Mouse (Mus musculus): ENCODE measurements around the gene Tex44. TPM values are rescaled to one million over a fixed set of nuclear protein-coding genes. Genes with fewer than 3 reads are reported as not detected.

Tex44 gene
- not detected in 2 replicates for total RNA-seq (2014; rRNA removed)
- not detected in 2 replicates for polyA plus RNA-seq (2015; fragmentation: Nextera tagmentation; extraction: Ambion mirVana)

DNA sequence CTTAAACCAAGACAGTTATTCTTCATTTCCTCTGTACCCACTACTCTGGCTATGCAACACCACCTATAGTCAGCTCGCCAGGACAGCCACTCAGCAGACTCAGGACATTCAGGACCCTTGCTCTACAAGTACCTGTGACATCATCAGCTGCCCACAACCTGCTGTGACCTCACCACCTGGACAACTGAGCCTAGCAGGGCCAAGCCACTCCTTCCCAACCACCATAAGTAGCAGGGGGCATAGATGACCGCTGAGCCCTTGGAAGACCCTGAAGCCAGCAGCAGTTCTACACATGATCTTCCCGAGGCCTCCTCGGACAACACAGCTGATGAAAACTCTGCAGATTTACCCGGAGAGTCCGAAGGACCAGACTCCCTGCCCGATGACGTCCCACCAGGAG lies at the start of gene Tex44, which contains the start of gene Nmur1:
TSS of gene Tex44 (plus strand) at position 202 of the 400 bp plus-strand sequence.
TSS of gene Nmur1 (minus strand) at position 101 of the 400 bp plus-strand sequence.
- H3K4me1 ChIP-seq (ENCODE audit: insufficient read depth, low read length), result peaks cover 5% of the 10 kb centered on the region
- H3K36me3 ChIP-seq (ENCODE audit: insufficient read depth, low read length), result no peaks in the 10 kb centered on the region
- H3K27ac ChIP-seq, result peak within 1 kb of the TSS; percentile 48; the same call in 1 of the 2 replicates
- TF ChIP-seq CTCF (IDR thresholded peaks at IDR 0.05; ENCODE audit: low read depth), result no peak
- 93% methylated on average over 8 of the region's 8 CpGs for WGBS
- DNase-seq (ENCODE audit: low spot score) (no peak), ATAC-seq (no peak)
- H3K9ac ChIP-seq (replicated peaks; ENCODE audit: low read length), result no peak within 1 kb of the TSS
- H3K27me3 ChIP-seq (ENCODE audit: insufficient read depth, low read length), result no peaks in the 10 kb centered on the region
- H3K9me3 ChIP-seq (ENCODE audit: low read length), result no peaks in the 10 kb centered on the region
- H3K4me3 ChIP-seq (ENCODE audit: low read length), result no peak within 1 kb of the TSS
- no peak within 1 kb of the TSS for H3K4me2 ChIP-seq (ENCODE audit: low read depth, low read length)

DNA sequence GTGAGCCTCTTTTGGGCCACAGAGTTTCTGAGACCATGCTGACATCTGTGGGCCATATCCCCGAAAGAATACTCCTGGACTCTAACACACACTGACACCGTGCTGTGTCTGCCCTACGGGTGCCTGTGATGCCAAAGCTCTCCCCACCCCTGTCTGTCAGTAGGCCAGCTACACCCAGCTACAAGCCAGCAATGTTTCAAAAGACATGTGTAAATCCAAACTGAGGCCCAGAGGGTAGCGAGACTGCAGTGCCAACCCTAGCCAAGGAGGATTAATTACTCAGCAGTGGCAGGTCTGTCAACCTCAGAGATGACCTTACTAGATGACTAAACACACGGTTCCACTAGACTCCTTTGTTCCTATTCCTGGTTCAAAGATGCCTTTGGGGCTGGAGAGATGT lies 49.8 kb upstream of the Tex44 start:
- Histone ChIP-seq H3K9ac (replicated peaks; ENCODE audit: low read length) (no peak overlapping the region), H3K9me3 (ENCODE audit: low read length) (no peaks in the 10 kb centered on the region), H3K4me3 (ENCODE audit: low read length) (no peak overlapping the region), H3K36me3 (ENCODE audit: insufficient read depth, low read length) (no peaks in the 10 kb centered on the region), H3K4me2 (ENCODE audit: low read depth, low read length) (no peak overlapping the region), H3K27me3 (ENCODE audit: insufficient read depth, low read length) (no peaks in the 10 kb centered on the region), H3K27ac (no peak overlapping the region), H3K4me1 (ENCODE audit: insufficient read depth, low read length) (no peaks in the 10 kb centered on the region)
- ATAC-seq, result no peak
- DNase-seq (ENCODE audit: low spot score), result no peak
- 49% methylated on average over 5 of the region's 5 CpGs for WGBS
- no peak for TF ChIP-seq CTCF (IDR thresholded peaks at IDR 0.05; ENCODE audit: low read depth)

DNA sequence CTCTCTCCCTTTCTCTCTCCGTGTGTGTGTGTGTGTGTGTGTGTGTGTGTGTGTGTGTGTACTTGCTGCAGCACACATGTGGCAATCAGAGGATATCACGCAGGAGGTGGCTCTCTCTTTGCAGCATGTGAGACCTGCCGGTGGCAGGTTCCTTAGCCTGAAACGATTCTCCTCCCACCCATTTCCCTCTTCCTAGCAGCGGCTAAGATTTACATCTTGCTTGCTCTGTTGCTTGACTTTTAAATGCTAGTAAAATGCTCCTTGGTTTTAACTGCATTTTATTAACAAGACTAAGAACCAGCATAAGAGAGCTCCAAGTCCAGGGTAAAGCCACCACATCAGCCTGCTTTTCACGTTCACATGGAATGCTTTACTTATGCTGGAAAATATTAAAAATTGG lies 47.5 kb upstream of the Tex44 start:
- no peaks in the 10 kb centered on the region for H3K9me3 ChIP-seq (ENCODE audit: low read length)
- H3K27me3 ChIP-seq (ENCODE audit: insufficient read depth, low read length), result no peaks in the 10 kb centered on the region
- H3K4me3 ChIP-seq (ENCODE audit: low read length), result no peak overlapping the region
- no peak for TF ChIP-seq CTCF (IDR thresholded peaks at IDR 0.05; ENCODE audit: low read depth)
- no peak overlapping the region for H3K27ac ChIP-seq
- no peak overlapping the region for H3K9ac ChIP-seq (replicated peaks; ENCODE audit: low read length)
- no peaks in the 10 kb centered on the region for H3K4me1 ChIP-seq (ENCODE audit: insufficient read depth, low read length)
- no peak overlapping the region for H3K4me2 ChIP-seq (ENCODE audit: low read depth, low read length)
- no peaks in the 10 kb centered on the region for H3K36me3 ChIP-seq (ENCODE audit: insufficient read depth, low read length)
- ATAC-seq (no peak), DNase-seq (ENCODE audit: low spot score) (no peak)
- 64% methylated on average over 6 of the region's 6 CpGs for WGBS

DNA sequence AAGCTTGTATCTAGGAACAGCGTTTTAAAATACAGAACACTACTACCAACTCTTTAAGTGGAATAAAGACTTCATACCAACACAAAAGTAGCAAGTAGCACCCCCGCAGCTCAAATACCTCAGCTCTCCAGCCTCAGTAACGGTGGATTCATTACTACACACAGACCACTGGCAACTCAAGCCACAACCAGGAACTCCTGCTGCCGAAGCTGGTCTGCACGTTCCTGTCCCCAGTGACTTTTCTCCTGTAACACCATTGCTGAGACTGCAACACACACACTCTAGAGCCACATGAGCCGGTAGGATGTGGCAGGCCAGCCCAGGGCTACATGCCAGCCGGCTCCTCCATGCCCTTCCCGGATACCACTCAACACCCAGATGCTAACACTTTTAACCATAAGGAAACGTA lies 47.0 kb upstream of the Tex44 start:
- Histone ChIP-seq H3K4me1 (ENCODE audit: insufficient read depth, low read length) (no peaks in the 10 kb centered on the region), H3K4me3 (ENCODE audit: low read length) (no peak overlapping the region), H3K9ac (replicated peaks; ENCODE audit: low read length) (no peak overlapping the region; the same call in 1 of the 2 replicates), H3K27me3 (ENCODE audit: insufficient read depth, low read length) (no peaks in the 10 kb centered on the region), H3K4me2 (ENCODE audit: low read depth, low read length) (no peak overlapping the region), H3K9me3 (ENCODE audit: low read length) (no peaks in the 10 kb centered on the region), H3K27ac (no peak overlapping the region), H3K36me3 (ENCODE audit: insufficient read depth, low read length) (no peaks in the 10 kb centered on the region)
- no peak for TF ChIP-seq CTCF (IDR thresholded peaks at IDR 0.05; ENCODE audit: low read depth)
- DNase-seq (ENCODE audit: low spot score), result no peak
- ATAC-seq, result no peak
- WGBS, result 69% methylated on average over 9 of the region's 9 CpGs

DNA sequence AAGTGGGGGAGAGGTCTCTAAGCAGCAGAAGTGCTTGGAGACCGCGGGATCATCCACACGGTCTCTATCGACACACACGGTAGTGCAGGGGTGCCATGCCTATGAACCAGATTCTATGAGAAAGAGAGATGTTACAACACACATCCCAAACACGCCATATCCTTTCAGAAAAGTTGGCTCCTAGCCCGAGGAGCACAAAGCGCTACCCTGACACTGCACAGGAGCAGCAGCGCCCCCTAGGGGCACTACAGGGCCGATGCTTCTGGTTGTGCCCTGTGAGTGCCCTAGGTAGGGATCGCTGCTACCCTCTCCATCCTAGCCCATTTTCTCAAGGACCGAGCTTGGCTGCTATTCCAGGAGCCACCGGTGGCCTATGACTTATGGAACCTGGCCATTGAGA lies 45.1 kb upstream of the Tex44 start:
- H3K4me3 ChIP-seq (ENCODE audit: low read length), result no peak overlapping the region
- peak; percentile 62; the same call in 1 of the 2 replicates for ATAC-seq
- H3K27me3 ChIP-seq (ENCODE audit: insufficient read depth, low read length), result no peaks in the 10 kb centered on the region
- peak; percentile 70 for TF ChIP-seq CTCF (IDR thresholded peaks at IDR 0.05; ENCODE audit: low read depth)
- DNase-seq (ENCODE audit: low spot score), result peak; percentile 72
- H3K36me3 ChIP-seq (ENCODE audit: insufficient read depth, low read length), result no peaks in the 10 kb centered on the region
- H3K4me2 ChIP-seq (ENCODE audit: low read depth, low read length), result peak overlapping the region; percentile 30; the same call in 1 of the 2 replicates
- no peaks in the 10 kb centered on the region for H3K9me3 ChIP-seq (ENCODE audit: low read length)
- H3K9ac ChIP-seq (replicated peaks; ENCODE audit: low read length), result no peak overlapping the region
- no peaks in the 10 kb centered on the region for H3K4me1 ChIP-seq (ENCODE audit: insufficient read depth, low read length)
- no peak overlapping the region for H3K27ac ChIP-seq
- WGBS, result 33% methylated on average over 13 of the region's 13 CpGs

DNA sequence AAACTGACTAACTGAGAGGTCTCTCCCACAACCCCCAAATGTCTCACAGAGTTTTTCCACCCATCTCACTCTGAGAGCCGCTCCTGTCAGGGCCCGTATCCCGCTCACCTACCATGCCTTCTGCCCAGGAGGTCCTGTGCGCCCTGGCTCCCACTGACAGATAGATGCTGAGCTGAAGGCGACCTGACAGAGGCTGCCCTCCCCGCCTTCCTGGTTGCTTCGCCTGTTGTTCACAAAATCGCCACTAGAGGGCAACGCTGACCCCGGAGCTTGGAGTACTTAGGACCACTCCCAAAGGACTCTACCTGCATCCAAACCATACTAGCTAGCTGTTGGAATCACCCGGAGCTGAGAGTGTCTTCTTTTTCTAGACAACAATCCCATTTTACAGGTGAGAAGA lies 36.9 kb upstream of the Tex44 start:
- no peak overlapping the region for H3K9ac ChIP-seq (replicated peaks; ENCODE audit: low read length)
- no peaks in the 10 kb centered on the region for H3K36me3 ChIP-seq (ENCODE audit: insufficient read depth, low read length)
- H3K4me1 ChIP-seq (ENCODE audit: insufficient read depth, low read length), result no peaks in the 10 kb centered on the region
- H3K9me3 ChIP-seq (ENCODE audit: low read length), result no peaks in the 10 kb centered on the region
- 4% methylated on average over 11 of the region's 11 CpGs for WGBS
- no peak overlapping the region for H3K4me3 ChIP-seq (ENCODE audit: low read length)
- TF ChIP-seq CTCF (IDR thresholded peaks at IDR 0.05; ENCODE audit: low read depth), result peak; percentile 91
- peak; percentile 81 for DNase-seq (ENCODE audit: low spot score)
- ATAC-seq, result peak; percentile 55; the same call in 1 of the 2 replicates
- H3K4me2 ChIP-seq (ENCODE audit: low read depth, low read length), result no peak overlapping the region
- H3K27me3 ChIP-seq (ENCODE audit: insufficient read depth, low read length), result no peaks in the 10 kb centered on the region
- no peak overlapping the region for H3K27ac ChIP-seq

DNA sequence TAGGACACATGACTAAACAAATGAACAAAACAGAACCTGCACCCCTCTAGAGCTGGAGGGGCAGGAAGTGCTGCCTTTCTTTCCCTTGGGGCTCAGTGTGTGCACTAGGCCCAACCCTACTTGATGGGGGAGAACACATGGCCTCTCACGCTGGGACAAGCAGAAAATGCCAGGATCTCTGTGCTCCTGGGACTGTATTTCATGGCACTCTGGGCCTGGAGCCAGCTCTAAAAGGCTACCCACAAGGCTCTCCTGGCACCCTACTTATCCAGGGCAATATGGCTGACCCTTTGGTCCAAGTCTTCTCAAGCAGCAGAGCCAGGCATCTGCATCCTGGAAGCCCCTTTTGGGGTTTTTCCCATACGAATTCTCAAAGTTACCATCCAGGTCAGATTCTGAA lies 34.7 kb upstream of the Tex44 start:
- DNase-seq (ENCODE audit: low spot score) (no peak), ATAC-seq (no peak)
- Histone ChIP-seq H3K27ac (no peak overlapping the region), H3K9me3 (ENCODE audit: low read length) (no peaks in the 10 kb centered on the region), H3K4me3 (ENCODE audit: low read length) (no peak overlapping the region), H3K9ac (replicated peaks; ENCODE audit: low read length) (no peak overlapping the region), H3K27me3 (ENCODE audit: insufficient read depth, low read length) (no peaks in the 10 kb centered on the region), H3K4me1 (ENCODE audit: insufficient read depth, low read length) (no peaks in the 10 kb centered on the region), H3K36me3 (ENCODE audit: insufficient read depth, low read length) (no peaks in the 10 kb centered on the region), H3K4me2 (ENCODE audit: low read depth, low read length) (no peak overlapping the region)
- 46% methylated on average over 2 of the region's 2 CpGs for WGBS
- no peak for TF ChIP-seq CTCF (IDR thresholded peaks at IDR 0.05; ENCODE audit: low read depth)
